Mouse (Mus musculus) embryo, embryonic 11 days (tissue): Measurements from ENCODE around the gene Cmc1.

Source experiments
- DNase-seq: peaks from one replicate; pipeline ENCODE4 v3.0.0-alpha.2; 2015

The Cmc1 gene

DNA sequence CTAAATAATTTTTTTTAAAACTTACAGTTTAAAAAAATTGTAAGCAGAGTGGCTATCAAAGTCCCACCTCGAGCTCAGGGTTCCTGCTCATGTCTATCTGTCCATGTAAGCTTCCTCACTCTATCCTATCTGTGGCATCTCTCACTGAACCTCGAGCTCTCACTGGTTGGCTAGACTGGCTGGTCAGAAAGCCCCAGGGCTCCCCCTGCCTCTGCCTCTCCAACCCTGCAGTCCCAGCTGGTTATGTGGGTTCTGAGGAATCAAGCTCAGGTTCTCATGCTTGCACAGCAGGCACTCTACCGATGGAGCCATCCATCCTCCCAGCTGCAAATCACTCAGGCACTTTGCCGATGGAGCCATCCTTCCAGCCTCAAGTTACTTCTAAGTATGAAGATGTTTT is 120.5 kb downstream of the Cmc1 start:
- DNase-seq = no peak

DNA sequence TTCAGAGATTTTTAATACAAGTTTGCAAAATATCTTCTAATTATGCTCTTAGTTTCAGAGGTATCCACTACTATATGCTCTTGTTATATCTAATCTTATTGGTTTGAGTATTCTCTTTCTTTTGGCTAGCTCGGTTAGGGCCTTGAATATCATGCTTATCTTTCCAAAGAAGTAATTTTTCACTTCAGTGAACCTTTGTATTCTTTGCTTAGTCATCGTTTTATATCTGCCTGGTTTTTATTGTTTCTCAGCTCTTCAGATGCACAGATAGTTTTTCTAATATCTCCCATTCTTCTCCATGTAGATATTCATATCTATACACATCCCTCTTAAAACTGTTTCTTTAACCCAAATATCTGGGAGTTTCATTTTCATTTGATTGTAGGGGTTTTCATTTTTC is 125.0 kb downstream of the Cmc1 start:
- no peak for DNase-seq
